Mouse (Mus musculus): ENCODE results near the gene Zfp286. TPM values are rescaled to one million over a fixed set of nuclear protein-coding genes. Genes with fewer than 3 reads are reported as not detected.
A peak's percentile ranks its signal among the peaks of the same experiment; 100 is the strongest.

Zfp286 gene
- total and polyA plus RNA-seq, 3 experiments = not detected

GRCm38 (mm10) chr11:62746001-62746533 is 43.2 kb downstream of the Zfp286 start:
- Histone ChIP-seq H3K9ac (ENCODE audit: control insufficient read depth, low read depth, low read length, poor library complexity, severe bottlenecking) (no peak overlapping the region), H3K4me3 (ENCODE audit: control insufficient read depth in 1 of 2, insufficient read depth in 1 of 2, low read depth in 2 of 2, low read length in 2 of 2) (no peak overlapping the region), H3K27ac (ENCODE audit: control insufficient read depth, low read depth, low read length) (no peak overlapping the region), H3K27me3 (ENCODE audit: control insufficient read depth in 1 of 2, insufficient read depth in 2 of 2, low read length in 2 of 2) (peaks cover 0 to 6% of the 10 kb centered on the region in 2 experiments; a peak in 3 of 4 replicates), H3K36me3 (ENCODE audit: control insufficient read depth in 1 of 2, insufficient read depth in 2 of 2, low read length in 2 of 2) (no peaks in the 10 kb centered on the region), H3K79me2 (ENCODE audit: control insufficient read depth, insufficient read depth, low read length, poor library complexity) (no peaks in the 10 kb centered on the region), H3K9me3 (replicated peaks; ENCODE audit: insufficient read depth, low read length) (no peaks in the 10 kb centered on the region), H3K4me1 (ENCODE audit: control insufficient read depth in 1 of 2, insufficient read depth in 2 of 2, low read length in 2 of 2) (no peaks in the 10 kb centered on the region)
- no peak for DNase-seq (ENCODE audit: low read depth, low spot score)
- no peak for TF ChIP-seq GATA1 (IDR thresholded peaks at IDR 0.05; ENCODE audit: low read depth, low read length)

- Histone ChIP-seq H3K27ac (ENCODE audit: control insufficient read depth, low read depth, low read length) (no peak overlapping the region), H3K4me1 (ENCODE audit: control insufficient read depth in 1 of 2, insufficient read depth in 2 of 2, low read length in 2 of 2) (no peaks in the 10 kb centered on the region), H3K36me3 (ENCODE audit: control insufficient read depth in 1 of 2, insufficient read depth in 2 of 2, low read length in 2 of 2) (no peaks in the 10 kb centered on the region), H3K27me3 (ENCODE audit: control insufficient read depth in 1 of 2, insufficient read depth in 2 of 2, low read length in 2 of 2) (peaks cover 0 to 7% of the 10 kb centered on the region in 2 experiments; a peak in 3 of 4 replicates), H3K9ac (ENCODE audit: control insufficient read depth, low read depth, low read length, poor library complexity, severe bottlenecking) (no peak overlapping the region), H3K79me2 (ENCODE audit: control insufficient read depth, insufficient read depth, low read length, poor library complexity) (no peaks in the 10 kb centered on the region), H3K9me3 (replicated peaks; ENCODE audit: insufficient read depth, low read length) (no peaks in the 10 kb centered on the region), H3K4me3 (ENCODE audit: control insufficient read depth in 1 of 2, insufficient read depth in 1 of 2, low read depth in 2 of 2, low read length in 2 of 2) (no peak overlapping the region)
- DNase-seq (ENCODE audit: low read depth, low spot score) = peak; percentile 82
- TF ChIP-seq MYB (IDR thresholded peaks at IDR 0.05; ENCODE audit: low read depth, low read length) (no peak), ZC3H11A (IDR thresholded peaks at IDR 0.05; ENCODE audit: low read depth, low read length) (peak; percentile 83), GATA1 (IDR thresholded peaks at IDR 0.05; ENCODE audit: low read depth, low read length) (no peak), SMC3 (IDR thresholded peaks at IDR 0.05; ENCODE audit: low read depth, low read length) (peak; percentile 82), RAD21 (IDR thresholded peaks at IDR 0.05; ENCODE audit: low read depth, low read length) (peak; percentile 99), NELFE (IDR thresholded peaks at IDR 0.05; ENCODE audit: low read depth, low read length) (no peak), CHD2 (IDR thresholded peaks at IDR 0.05; ENCODE audit: low read length) (no peak), ZNF384 (IDR thresholded peaks at IDR 0.05; ENCODE audit: low read depth, low read length) (0 out of 2 replicates have a peak, but pooled peaks have one; percentile 15), TBP (IDR thresholded peaks at IDR 0.05; ENCODE audit: low read depth, low read length) (0 out of 2 replicates have a peak, but pooled peaks have one; percentile 28), POLR2AphosphoS2 (IDR thresholded peaks at IDR 0.05; ENCODE audit: low read length) (no peak), MAX (IDR thresholded peaks at IDR 0.05; ENCODE audit: low read length) (no peak), BHLHE40 (IDR thresholded peaks at IDR 0.05; ENCODE audit: borderline replicate concordance, low read depth, low read length) (no peak), SIN3A (IDR thresholded peaks at IDR 0.05; ENCODE audit: low read length) (no peak), ETS1 (IDR thresholded peaks at IDR 0.05; ENCODE audit: low read depth, low read length) (no peak), ZKSCAN1 (IDR thresholded peaks at IDR 0.05; ENCODE audit: low read depth, low read length) (no peak), RCOR1 (IDR thresholded peaks at IDR 0.05; ENCODE audit: low read depth, low read length) (no peak), HCFC1 (IDR thresholded peaks at IDR 0.05; ENCODE audit: low read depth, low read length) (no peak), NRF1 (IDR thresholded peaks at IDR 0.05; ENCODE audit: insufficient read depth, low read depth, low read length, poor library complexity, severe bottlenecking) (no peak), ELF1 (IDR thresholded peaks at IDR 0.05; ENCODE audit: low read depth, low read length) (no peak), KAT2A (conservative IDR thresholded peaks at IDR 0.05; ENCODE audit: low read depth, low read length) (no peak), POLR2AphosphoS5 (IDR thresholded peaks at IDR 0.05; ENCODE audit: borderline replicate concordance, low read depth, low read length) (no peak), E2F4 (IDR thresholded peaks at IDR 0.05; ENCODE audit: borderline replicate concordance, low read depth, low read length) (no peak), TCF12 (IDR thresholded peaks at IDR 0.05; ENCODE audit: low read depth, low read length) (no peak), CHD1 (IDR thresholded peaks at IDR 0.05; ENCODE audit: low read depth, low read length) (no peak), UBTF (IDR thresholded peaks at IDR 0.05; ENCODE audit: borderline replicate concordance, insufficient read depth, low read depth, low read length) (no peak), GABPA (IDR thresholded peaks at IDR 0.05; ENCODE audit: low read depth, low read length) (no peak), MYC (IDR thresholded peaks at IDR 0.05; ENCODE audit: low read depth, low read length) (no peak), CTCF (IDR thresholded peaks at IDR 0.05 in 2 of 3, conservative IDR thresholded peaks at IDR 0.05 in 1 of 3; ENCODE audit: control insufficient read depth in 1 of 3, insufficient read depth in 1 of 3, low read depth in 2 of 3, low read length in 3 of 3, poor library complexity in 1 of 3, severe bottlenecking in 1 of 3) (peak; percentile 92 to 97 (median 97)), USF1 (IDR thresholded peaks at IDR 0.05; ENCODE audit: low read depth, low read length) (no peak), MXI1 (IDR thresholded peaks at IDR 0.05; ENCODE audit: low read depth, low read length) (no peak), USF2 (IDR thresholded peaks at IDR 0.05; ENCODE audit: borderline replicate concordance in 1 of 2, insufficient read depth in 1 of 2, low read depth in 1 of 2, low read length in 2 of 2) (no peak), EP300 (IDR thresholded peaks at IDR 0.05; ENCODE audit: low read depth in 1 of 2, low read length in 2 of 2) (no peak)
These were observed 45.2 kb downstream of the Zfp286 start for GRCm38 (mm10) chr11:62744103-62744502.
